In the genomic region with DNA sequence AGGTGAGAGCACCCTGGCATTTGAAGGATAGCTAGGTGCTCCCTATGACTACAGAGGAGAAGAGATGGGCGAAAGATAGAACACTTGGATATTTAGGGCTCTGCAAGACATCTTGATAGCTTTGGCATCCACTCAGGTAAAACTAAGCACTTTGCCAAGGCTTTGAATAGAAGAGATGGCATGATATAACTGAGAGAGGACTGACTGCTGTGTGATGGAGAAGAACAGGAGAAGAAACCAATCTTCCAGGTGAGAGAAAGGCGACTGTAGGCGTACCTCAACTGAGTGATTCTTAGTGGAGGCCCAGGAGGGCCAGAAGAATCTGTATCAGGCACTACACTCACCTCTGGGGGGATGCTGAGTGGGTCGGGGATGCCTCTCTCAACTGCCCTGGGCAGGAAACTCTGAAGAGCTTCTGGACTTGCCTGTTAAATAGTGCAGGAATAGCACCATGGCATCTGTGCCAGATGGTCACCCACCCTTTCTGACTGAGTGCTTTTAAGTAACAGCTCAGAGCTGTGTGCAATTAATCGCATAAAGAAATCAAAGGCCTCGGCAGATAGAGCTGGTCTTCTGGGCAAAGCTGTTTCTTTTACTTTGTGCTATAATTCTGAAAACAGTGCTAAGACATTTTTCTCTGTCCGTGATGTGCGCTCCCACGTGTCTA, we compare ENCODE assay signal across 19 mouse cellular contexts. TPM values are rescaled to one million over a fixed set of nuclear protein-coding genes. Genes with fewer than 3 reads are reported as not detected.
"Had no signal": no experiment of that assay in that cellular context is flagged by ENCODE, and none has a peak within 500 bp of the region (broad histone marks: within the 10 kb centered on the region; RNA-seq: fewer than 3 reads in every experiment).

No protein-coding gene starts in this region.

- H3K9me3 ChIP-seq: midbrain, embryonic 12.5 days; neural tube, embryonic 12.5 days; stomach, embryonic 15.5 days had no signal

- H3K9ac ChIP-seq: lung, embryonic 14.5 days; midbrain, embryonic 12.5 days; neural tube, embryonic 12.5 days; stomach, embryonic 15.5 days had no signal

- H3K27me3 ChIP-seq: midbrain, embryonic 12.5 days; neural tube, embryonic 12.5 days; stomach, embryonic 15.5 days had no signal

- H3K36me3 ChIP-seq: stomach, embryonic 15.5 days had no signal

- H3K4me1 ChIP-seq: stomach, embryonic 15.5 days had no signal

- H3K27ac ChIP-seq: midbrain, embryonic 12.5 days; neural tube, embryonic 12.5 days; stomach, embryonic 15.5 days; stomach, postnatal 0 days had no signal

- H3K4me2 ChIP-seq: lung, embryonic 14.5 days; midbrain, embryonic 12.5 days; neural tube, embryonic 12.5 days; stomach, embryonic 15.5 days had no signal

- DNase-seq: lung, adult 18-20 months; lung, embryonic 14.5 days; lung, postnatal 10 days; lung, postnatal 4 days; midbrain, embryonic 14.5 days; right cerebral cortex, postnatal 14 days; thymus, adult 2 months; thymus, postnatal 25 days; thymus, postnatal 4 days had no signal

- H3K4me3 ChIP-seq: midbrain, embryonic 12.5 days; myocyte; neural tube, embryonic 12.5 days; stomach, embryonic 15.5 days had no signal

- ATAC-seq: midbrain, embryonic 16.5 days had no signal

RNA-seq across cellular contexts. Expression of a gene that starts 22.9 kb away (rescaled TPM):
- total RNA-seq: megakaryocyte, adult 5-6 weeks; neutrophil, adult 5-6 weeks had no signal
- polyA plus RNA-seq: liver, embryonic 16.5 days; midbrain, embryonic 12.5 days; myocyte; spleen, adult 2 months; stomach, postnatal 0 days had no signal
